Mouse (Mus musculus) left cerebral cortex, adult 2 months (tissue): ENCODE data around the gene Gpx7. TPM values are rescaled to one million over a fixed set of nuclear protein-coding genes. Genes with fewer than 3 reads are reported as not detected.

Experiments
- DNase-seq, 2 experiments: peaks; one replicate each; pipeline ENCODE4 v3.0.0; 2021 to 2022; ENCODE audit warnings: low spot score in 2 of 2, mixed read lengths in 1 of 2; ENCODE audit errors: extremely low spot score in 1 of 2
- H3K27ac ChIP-seq: fragments of 200-600 bp; 2 replicates; pipeline ENCODE4 v1.8.1; 2022
- H3K4me3 ChIP-seq: fragments of 200-600 bp; 2 replicates; pipeline ENCODE4 v1.8.1; 2022
- CTCF ChIP-seq: fragments of 200-600 bp; IDR thresholded peaks from 2 replicates; pipeline ENCODE4 v1.8.1; 2022; ENCODE audit warnings: antibody characterized with exemption, mild to moderate bottlenecking, moderate library complexity
- intact Hi-C: fragments of 180-260 bp; cut with DNase I; formaldehyde crosslinking; loops from one replicate; pipeline ENCODE4 v1.15.1; 2025
- long read RNA-seq, 2 experiments: library from polyadenylated mRNA; stranded (forward); transcript quantifications; one replicate each; pipeline ENCODE4 v2.0.0; 2021; ENCODE audit warnings: borderline mapping rate in 2 of 2
- total RNA-seq, 2 experiments: library from RNA; stranded (reverse); gene quantifications; 2 replicates each; pipeline ENCODE4 v1.2.3; 2021

Gpx7 gene
- 1 to 10 TPM; 4.7 to 4.8 TPM for total RNA-seq
- long read RNA-seq, experiment 1, transcript Gpx7-201 (3 exons, 1,289 nt), result major isoform, 6 of 9 reads
- long read RNA-seq, experiment 1, partial matches to known transcripts, result 1 of 9 reads
- long read RNA-seq, experiment 1, other reads (novel, unspliced or antisense), result 2 of 9 reads
- long read RNA-seq, experiment 2, partial matches to known transcripts, result 0 of 3 reads
- long read RNA-seq, experiment 2, other reads (novel, unspliced or antisense), result 0 of 3 reads

GRCm38 (mm10) chr4:108406861-108407401, at the start of gene Gpx7:
Gene Gpx7, minus strand, starts transcription at chr4:108406961.
- DNase-seq, result no peak
- Histone ChIP-seq H3K27ac (peak within 1 kb of the TSS; percentile 63), H3K4me3 (peak within 1 kb of the TSS; percentile 68)
- intact Hi-C loops, result loop anchor here (1.0 kb wide), 1 partner anchor 53 kb away; no protein-coding TSS in a partner anchor
- no peak for TF ChIP-seq CTCF

GRCm38 (mm10) chr4:108456028-108456427, 49.3 kb upstream of the Gpx7 start:
- no peak for DNase-seq
- no peak for TF ChIP-seq CTCF
- intact Hi-C loops, result no loop called here
- no peak overlapping the region for H3K4me3 ChIP-seq
- no peak overlapping the region for H3K27ac ChIP-seq

GRCm38 (mm10) chr4:108448091-108448490, 41.3 kb upstream of the Gpx7 start:
- Histone ChIP-seq H3K27ac (no peak overlapping the region), H3K4me3 (no peak overlapping the region)
- intact Hi-C loops, result loop anchor here (5.0 kb wide), 1 partner anchor 81 kb away; no protein-coding TSS in a partner anchor
- no peak for DNase-seq
- TF ChIP-seq CTCF, result no peak

- no peak overlapping the region for H3K27ac ChIP-seq
- TF ChIP-seq CTCF, result no peak
- DNase-seq, result no peak
- intact Hi-C loops, result no loop called here
- H3K4me3 ChIP-seq, result no peak overlapping the region
These were observed 31.5 kb upstream of the Gpx7 start for GRCm38 (mm10) chr4:108438082-108438840.

- H3K4me3 ChIP-seq, result no peak overlapping the region
- no peak overlapping the region for H3K27ac ChIP-seq
- no peak for TF ChIP-seq CTCF
- intact Hi-C loops, result no loop called here
- DNase-seq, result no peak
These were observed 29.5 kb upstream of the Gpx7 start for GRCm38 (mm10) chr4:108436225-108436624.

GRCm38 (mm10) chr4:108435646-108436045, 28.9 kb upstream of the Gpx7 start:
- H3K4me3 ChIP-seq, result no peak overlapping the region
- TF ChIP-seq CTCF, result no peak
- intact Hi-C loops, result no loop called here
- no peak overlapping the region for H3K27ac ChIP-seq
- DNase-seq, result no peak

GRCm38 (mm10) chr4:108434781-108435180, 28.0 kb upstream of the Gpx7 start:
- H3K27ac ChIP-seq, result no peak overlapping the region
- intact Hi-C loops, result no loop called here
- TF ChIP-seq CTCF, result no peak
- no peak for DNase-seq
- H3K4me3 ChIP-seq, result no peak overlapping the region

- no peak for DNase-seq
- intact Hi-C loops, result no loop called here
- TF ChIP-seq CTCF, result no peak
These were observed 27.5 kb upstream of the Gpx7 start for GRCm38 (mm10) chr4:108434221-108434620.

GRCm38 (mm10) chr4:108433341-108433740, 26.6 kb upstream of the Gpx7 start:
- no peak for TF ChIP-seq CTCF
- intact Hi-C loops, result no loop called here
- Histone ChIP-seq H3K4me3 (no peak overlapping the region), H3K27ac (no peak overlapping the region)
- DNase-seq, result no peak

More at GRCm38 (mm10) chr4:108434221-108434620, 27.5 kb upstream of the Gpx7 start:
- Histone ChIP-seq H3K27ac (no peak overlapping the region), H3K4me3 (no peak overlapping the region)

- no peak for TF ChIP-seq CTCF
- no peak overlapping the region for H3K4me3 ChIP-seq
- DNase-seq, result no peak
- H3K27ac ChIP-seq, result no peak overlapping the region
- intact Hi-C loops, result no loop called here
These were observed 24.8 kb upstream of the Gpx7 start for GRCm38 (mm10) chr4:108431561-108431936.

- H3K27ac ChIP-seq, result no peak overlapping the region
- intact Hi-C loops, result no loop called here
- no peak overlapping the region for H3K4me3 ChIP-seq
- no peak for TF ChIP-seq CTCF
- DNase-seq, result no peak
These were observed 24.1 kb upstream of the Gpx7 start for GRCm38 (mm10) chr4:108430656-108431560.

GRCm38 (mm10) chr4:108428341-108428721, 21.6 kb upstream of the Gpx7 start:
- intact Hi-C loops, result no loop called here
- DNase-seq, result no peak
- H3K4me3 ChIP-seq, result no peak overlapping the region
- no peak for TF ChIP-seq CTCF
- H3K27ac ChIP-seq, result no peak overlapping the region
